Mouse (Mus musculus) adrenal gland, postnatal 25 days (tissue): Measurements from ENCODE around the gene Dhx35. TPM values are rescaled to one million over a fixed set of nuclear protein-coding genes. Genes with fewer than 3 reads are reported as not detected.
A peak's percentile ranks its signal among the peaks of the same experiment; 100 is the strongest.

Source experiments
- DNase-seq: peaks from one replicate; pipeline ENCODE4 v3.0.0; 2021; ENCODE audit warnings: mixed read lengths
- long read RNA-seq: library from polyadenylated mRNA; stranded (forward); transcript quantifications from one replicate; pipeline ENCODE4 v2.0.0, GENCODE M21; 2021
- total RNA-seq: library from RNA; stranded (reverse); gene quantifications from 2 replicates; pipeline ENCODE4 v1.2.3, GENCODE M21; 2021

Dhx35 gene
- total RNA-seq = 15.3 and 15.4 TPM in 2 replicates
- long read RNA-seq, partial matches to known transcripts = 4 of 8 reads
- long read RNA-seq, other reads (novel, unspliced or antisense) = 1 of 8 reads

GRCm38 (mm10) chr2:158794494-158795004 lies at the start of gene Dhx35:
Dhx35 (plus strand) TSS chr2:158794807.
- DNase-seq = peak; percentile 92

GRCm38 (mm10) chr2:158745049-158745482 lies 49.5 kb upstream of the Dhx35 start:
- DNase-seq = no peak

DNA sequence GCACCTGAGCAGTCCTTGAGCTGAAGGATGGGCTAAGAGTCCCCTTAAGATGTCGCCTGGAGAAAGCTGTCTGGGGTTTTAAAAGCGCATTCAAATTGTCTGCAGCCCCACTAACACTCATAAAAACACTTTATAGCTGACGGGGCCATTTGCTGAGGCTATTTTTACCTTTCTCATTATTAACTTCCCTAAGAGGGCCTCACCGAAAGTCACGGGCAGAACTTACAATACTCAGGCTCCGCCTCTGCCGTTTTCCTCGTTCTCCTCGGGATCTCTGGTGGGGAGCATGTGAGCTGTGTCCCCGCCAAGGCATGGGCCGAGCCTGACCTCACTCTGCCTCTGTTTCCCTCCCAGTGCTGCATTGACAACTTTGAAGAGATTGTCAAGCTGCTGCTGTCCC lies 48.4 kb upstream of the Dhx35 start:
- no peak for DNase-seq

DNA sequence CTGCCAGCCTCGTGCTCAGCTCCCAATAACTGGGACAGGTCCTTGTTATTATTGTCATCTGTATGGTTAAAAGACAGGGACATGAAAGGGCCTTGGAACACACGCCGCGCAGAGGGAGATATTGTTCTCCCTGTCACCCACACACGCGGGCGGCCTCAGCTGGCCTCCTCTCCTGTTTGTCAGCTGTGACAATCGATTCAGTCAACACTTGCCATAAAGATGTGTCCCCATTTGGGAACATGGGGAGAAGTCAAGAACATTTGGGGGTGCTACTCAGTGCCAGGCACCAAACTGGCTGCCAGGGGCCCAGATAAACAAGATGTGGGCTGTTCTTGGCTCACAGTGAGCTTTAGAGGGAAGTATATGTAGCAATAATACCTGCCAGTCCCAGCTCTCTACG lies 45.2 kb upstream of the Dhx35 start:
- no peak for DNase-seq

DNA sequence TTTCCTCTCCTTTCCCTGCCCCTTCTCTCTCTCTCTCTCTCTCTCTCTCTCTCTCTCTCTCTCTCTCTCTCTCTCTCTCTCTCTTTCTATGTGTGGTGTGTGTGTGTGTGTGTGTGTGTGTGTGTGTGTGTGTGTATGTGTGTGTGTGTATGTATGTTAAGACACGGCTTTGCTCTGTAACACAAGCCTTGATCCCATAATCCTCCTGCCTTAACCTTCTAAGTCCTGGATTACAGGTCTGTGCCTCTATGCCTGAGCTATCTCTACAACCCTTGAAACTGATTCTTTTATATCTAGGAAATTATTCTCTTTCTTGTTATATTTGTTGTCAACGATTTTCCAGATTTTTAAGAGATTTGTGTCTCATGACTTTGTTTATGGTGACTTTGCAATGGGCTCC lies 34.4 kb upstream of the Dhx35 start:
- DNase-seq = no peak

DNA sequence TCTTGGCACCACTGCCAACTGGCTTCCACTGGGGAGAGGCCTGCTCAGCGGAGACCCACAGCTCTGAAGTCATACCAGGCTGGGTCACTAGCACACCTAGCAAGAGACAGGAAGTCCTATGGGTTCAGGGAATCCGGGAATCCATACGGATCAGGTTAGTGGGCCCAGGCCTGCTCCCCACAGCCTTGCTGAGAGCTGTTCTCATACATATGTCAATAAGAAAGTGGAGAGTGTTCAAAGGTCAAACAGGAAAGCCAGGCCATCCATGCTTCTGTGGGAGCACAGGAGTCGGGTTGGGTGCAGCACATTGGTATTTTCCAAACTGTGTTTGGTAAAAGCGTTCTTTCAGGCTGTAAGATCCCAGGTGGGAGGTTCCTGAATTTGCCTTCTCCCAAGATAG lies 32.3 kb upstream of the Dhx35 start:
- DNase-seq = no peak

- DNase-seq = peak; percentile 94
Measured at GRCm38 (mm10) chr2:158767742-158768339, 26.8 kb upstream of the Dhx35 start, which contains the start of gene Fam83d. Fam83d (plus strand) TSS chr2:158768093.

DNA sequence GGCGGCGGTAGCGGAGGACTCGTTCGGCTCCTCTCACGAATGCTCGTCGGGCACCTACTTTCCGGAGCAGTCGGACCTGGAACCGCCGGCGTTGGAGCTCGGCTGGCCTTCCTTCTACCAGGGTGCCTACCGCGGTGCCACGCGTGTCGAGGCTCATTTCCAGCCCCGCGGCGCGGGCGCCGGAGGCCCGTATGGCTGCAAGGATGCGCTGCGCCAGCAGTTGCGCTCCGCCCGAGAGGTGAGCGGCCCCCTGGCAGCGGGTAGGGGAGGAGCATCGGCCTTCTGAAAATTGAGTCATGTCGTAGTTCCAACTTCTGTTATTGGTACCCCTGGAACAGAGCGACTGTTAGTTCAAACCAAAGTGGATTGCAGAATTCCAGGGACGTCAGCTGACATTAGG lies 26.3 kb upstream of the Dhx35 start:
- DNase-seq = peak; percentile 37

GRCm38 (mm10) chr2:158768771-158769170 lies 25.8 kb upstream of the Dhx35 start:
- no peak for DNase-seq

- no peak for DNase-seq
Measured at GRCm38 (mm10) chr2:158770126-158770757, 24.4 kb upstream of the Dhx35 start.

DNA sequence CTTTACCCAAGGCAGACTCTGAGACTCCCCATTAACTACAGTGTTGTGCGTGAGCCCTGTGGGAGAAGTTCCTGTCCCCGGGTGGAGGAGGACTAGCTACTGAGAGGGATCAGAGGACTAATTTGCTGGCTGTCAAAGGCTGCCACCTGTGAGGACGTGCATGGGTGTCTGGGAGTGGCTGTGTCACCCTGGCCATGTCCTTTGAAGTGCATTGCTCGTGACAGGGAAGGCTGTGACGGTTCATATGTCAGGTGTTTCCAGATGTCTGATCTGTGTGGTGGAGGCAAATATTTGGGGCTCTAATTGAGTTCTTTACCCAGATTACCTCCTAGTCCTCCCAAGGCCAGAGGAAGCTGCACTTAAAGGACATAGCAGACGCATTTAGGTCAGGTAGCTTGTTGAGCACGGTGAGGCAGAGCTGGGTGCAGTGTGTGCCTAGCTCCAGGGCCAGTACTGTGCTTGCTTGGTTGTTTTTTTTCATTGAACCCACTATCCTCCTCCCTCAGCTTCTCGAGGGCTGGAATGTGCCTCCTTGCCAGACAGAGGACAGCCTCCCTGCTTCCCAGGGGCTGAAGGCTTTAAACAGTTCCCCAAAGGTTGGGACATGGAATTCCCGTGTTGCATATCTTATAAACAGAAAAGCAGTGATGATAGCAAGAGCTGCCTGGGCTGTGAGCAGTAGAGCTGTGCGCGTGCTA lies 23.4 kb upstream of the Dhx35 start:
- no peak for DNase-seq

DNA sequence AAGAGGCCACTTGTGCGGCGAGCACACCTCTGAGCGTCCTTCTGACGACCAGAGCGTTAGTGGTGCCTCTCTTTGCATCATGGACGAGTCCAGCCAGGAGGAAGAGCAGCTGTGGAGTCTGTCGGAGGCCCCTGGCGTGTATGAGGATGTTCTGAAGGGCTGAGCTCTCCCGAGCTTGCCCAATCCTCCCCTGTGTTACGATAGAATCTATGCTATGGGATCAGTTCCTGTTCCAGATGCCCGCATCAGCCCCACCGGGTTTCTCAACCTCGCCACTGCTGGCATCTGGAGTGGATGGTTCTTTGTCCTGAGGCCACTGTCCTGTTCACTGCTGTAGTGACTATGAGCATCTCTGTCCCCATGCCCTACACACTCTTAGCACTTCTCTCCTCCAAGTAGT lies 21.8 kb upstream of the Dhx35 start:
- no peak for DNase-seq

DNA sequence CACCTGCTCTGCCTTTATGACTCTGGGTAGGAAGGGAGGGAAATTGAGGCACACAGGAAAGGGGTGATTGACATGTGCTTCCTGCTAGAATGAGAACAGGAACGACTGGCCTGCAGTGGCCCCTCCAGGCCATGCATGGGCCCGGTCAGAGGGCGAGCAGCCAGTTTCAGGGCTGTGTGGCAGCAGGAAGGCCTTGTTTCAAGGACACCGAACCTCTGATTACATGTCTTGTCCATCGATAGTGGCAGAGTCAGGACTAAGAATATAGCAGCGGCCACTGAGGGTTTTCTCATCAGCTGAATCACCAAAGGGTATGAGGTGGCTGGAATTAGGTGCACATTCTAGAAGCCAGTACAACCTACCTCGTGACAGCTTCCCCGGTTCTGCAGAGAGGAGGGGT lies 19.7 kb upstream of the Dhx35 start:
- DNase-seq = no peak

GRCm38 (mm10) chr2:158776716-158777115 lies 17.9 kb upstream of the Dhx35 start:
- DNase-seq = no peak

- no peak for DNase-seq
Measured at GRCm38 (mm10) chr2:158777490-158777889, 17.1 kb upstream of the Dhx35 start.

DNA sequence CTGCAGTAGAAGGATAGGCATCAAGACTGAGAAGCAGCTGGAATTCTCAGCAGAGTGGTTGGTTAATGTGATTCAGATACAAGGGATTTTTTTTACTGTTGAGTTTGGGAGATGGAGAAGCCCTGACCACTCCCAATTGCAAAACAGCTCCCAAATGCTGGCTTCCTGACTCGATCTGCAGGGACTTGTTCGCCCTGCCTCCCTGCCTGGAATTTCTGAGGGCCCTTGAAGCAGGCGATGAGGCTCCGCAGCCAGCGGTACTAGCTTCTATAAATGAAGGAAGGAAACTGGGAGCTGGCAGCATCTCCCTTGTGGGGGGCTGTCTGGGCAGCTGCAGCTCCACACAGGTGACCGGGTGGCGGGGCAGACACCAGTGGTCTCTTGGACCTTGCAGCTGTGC lies 16.3 kb upstream of the Dhx35 start:
- DNase-seq = no peak

GRCm38 (mm10) chr2:158781126-158781525 lies 13.5 kb upstream of the Dhx35 start:
- no peak for DNase-seq

GRCm38 (mm10) chr2:158786927-158787795 lies 7.4 kb upstream of the Dhx35 start:
- peak; percentile 51 for DNase-seq

- DNase-seq = no peak
Measured at GRCm38 (mm10) chr2:158795043-158795442, 436 bp downstream of the Dhx35 start.

DNA sequence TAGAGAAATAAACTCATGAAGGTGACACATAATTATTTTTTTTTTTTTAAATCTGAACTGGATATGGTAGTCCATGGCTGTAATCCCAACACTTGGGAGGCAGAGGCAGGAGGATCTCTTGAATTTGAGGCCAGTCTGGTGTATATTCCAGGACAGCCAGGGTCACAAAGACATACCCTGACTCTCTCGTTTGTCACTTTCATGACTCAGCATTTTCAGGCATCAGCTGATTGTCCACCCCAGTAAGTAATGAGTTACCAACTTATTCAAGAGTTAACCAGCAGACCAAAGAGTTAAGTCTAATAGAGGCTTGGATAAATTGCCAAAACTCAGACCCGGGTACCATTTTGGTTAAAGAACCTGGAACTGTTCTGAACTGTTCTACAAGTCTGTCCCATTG lies 1.3 kb downstream of the Dhx35 start:
- DNase-seq = no peak

DNA sequence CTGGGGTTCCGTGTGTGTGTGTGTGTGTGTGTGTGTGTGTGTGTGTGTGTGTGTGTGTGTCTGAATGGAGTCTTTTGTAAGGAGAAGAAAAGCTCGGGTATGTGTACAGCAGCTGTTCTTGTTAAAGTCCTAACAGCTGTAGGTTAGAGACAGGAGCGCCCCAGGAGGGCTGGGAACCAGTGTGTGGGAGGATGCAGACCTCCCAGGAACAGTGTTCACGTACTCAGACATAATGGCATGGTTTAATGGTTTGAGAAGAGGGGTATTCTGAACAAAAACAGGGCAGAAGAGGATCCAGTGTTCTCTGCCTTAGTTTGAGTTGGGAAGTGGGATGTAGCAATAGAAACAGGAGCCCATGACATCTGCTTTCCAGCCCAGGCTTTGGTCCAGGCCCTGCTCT lies 4.7 kb downstream of the Dhx35 start:
- no peak for DNase-seq

DNA sequence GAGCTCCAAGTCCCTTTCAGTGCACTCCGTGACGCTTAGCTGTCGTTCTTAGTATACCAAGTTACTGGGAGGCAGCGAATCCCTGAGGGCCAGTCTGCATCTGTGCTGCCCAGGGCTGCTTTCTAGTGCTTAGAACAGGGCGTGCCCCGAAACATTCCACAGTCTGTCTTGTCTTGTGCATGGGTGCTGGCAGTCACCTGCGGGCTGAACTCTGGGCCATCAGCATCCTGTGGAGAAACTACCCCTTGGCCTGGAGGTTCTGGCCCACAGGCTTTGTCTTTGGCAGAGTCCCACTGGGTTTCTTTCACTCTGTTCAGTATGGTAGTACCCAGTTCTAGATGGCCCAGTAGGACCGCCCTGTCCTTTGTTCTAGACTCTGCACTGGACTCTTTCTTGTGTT lies 6.2 kb downstream of the Dhx35 start:
- no peak for DNase-seq
